ENCODE assay signal across 10 mouse cellular contexts in genomic region chr14:88479909-88480308, GRCm38 (mm10). TPM values are rescaled to one million over a fixed set of nuclear protein-coding genes. Genes with fewer than 3 reads are reported as not detected.
A peak's percentile ranks its signal among the peaks of the same experiment; 100 is the strongest.
DNase-seq lines count a peak whose midpoint lies in the region; ATAC-seq lines count a peak whose summit lies in the region.
"Had no signal": no experiment of that assay in that cellular context is flagged by ENCODE, and none has a peak within 500 bp of the region (broad histone marks: within the 10 kb centered on the region; RNA-seq: fewer than 3 reads in every experiment).

No protein-coding gene starts in this region.

- 0 out of 2 replicates have a peak, but pooled peaks have one; percentile 62 for ATAC-seq in frontal cortex, adult (ENCODE audit: low TSS enrichment)

- DNase-seq in frontal cortex, postnatal 10 days (ENCODE audit: low spot score in 2 of 2) = no peak
- DNase-seq in layer of hippocampus, postnatal 10 days (ENCODE audit: low spot score in 2 of 2) = peak; percentile 30 to 45
- no peak for DNase-seq in layer of hippocampus, postnatal 14 days (ENCODE audit: low spot score in 2 of 2)
- peak; percentile 3 for DNase-seq in right cerebral cortex, adult 18-20 months
- no peak for DNase-seq in right cerebral cortex, postnatal 25 days
- DNase-seq in retina, embryonic 14.5 days (ENCODE audit: low spot score) = peak; percentile 71
- no peak for DNase-seq in ovary, postnatal 14 days (ENCODE audit: low spot score)
- DNase-seq: adrenal gland, adult 2 months; thymus, adult 2 months had no signal

RNA-seq across cellular contexts. Expression of gene Pcdh20, which starts 8.7 kb away (rescaled TPM):
- total RNA-seq in layer of hippocampus, postnatal 10 days (2021) = 10 to 100 TPM; 68.5 to 83.0 TPM
- 100 to 1,000 TPM; 100 to 113 TPM for total RNA-seq in layer of hippocampus, postnatal 14 days (2021)

Comparison
In these comparisons a context has a peak if more than half of its experiments do, and no peak if none do; other contexts are left out.
1. DNase-seq: peak in layer of hippocampus, postnatal 10 days (2 of 2), right cerebral cortex, adult 18-20 months (single experiment) and retina, embryonic 14.5 days (single experiment); none in frontal cortex, postnatal 10 days (0 of 2), layer of hippocampus, postnatal 14 days (0 of 2), right cerebral cortex, postnatal 25 days (single experiment) and ovary, postnatal 14 days (single experiment).